Comparison of ENCODE assay signal across 17 mouse cellular contexts in the genomic region with DNA sequence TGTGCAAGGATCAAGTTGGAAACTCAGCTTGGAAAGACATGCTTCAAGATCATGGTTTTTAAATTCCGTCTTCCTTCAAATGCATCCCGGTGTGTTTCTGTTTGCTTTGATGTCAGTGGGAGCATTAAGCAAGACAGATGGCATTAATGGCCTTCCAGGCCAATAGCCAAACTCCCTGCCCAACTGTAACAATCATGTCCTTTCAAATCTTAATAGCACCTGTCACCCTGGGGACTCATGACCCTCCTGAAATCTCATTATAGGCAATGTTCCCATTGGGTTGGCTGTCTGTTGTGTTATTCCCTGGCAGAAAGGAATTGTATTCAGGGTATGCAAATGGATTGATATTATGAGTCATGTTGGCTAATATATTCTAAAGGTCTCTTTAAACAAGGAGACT. TPM values are rescaled to one million over a fixed set of nuclear protein-coding genes. Genes with fewer than 3 reads are reported as not detected.
DNase-seq lines count a peak whose midpoint lies in the region; ATAC-seq lines count a peak whose summit lies in the region.
"Had no signal": no experiment of that assay in that cellular context is flagged by ENCODE, and none has a peak within 500 bp of the region (broad histone marks: within the 10 kb centered on the region; RNA-seq: fewer than 3 reads in every experiment).

No protein-coding gene starts in this region.

- H3K27me3 ChIP-seq in hindbrain, embryonic 12.5 days, result no peaks in the 10 kb centered on the region; the same call in 1 of the 2 replicates
- H3K27me3 ChIP-seq in hindbrain, embryonic 10.5 days (ENCODE audit: insufficient read depth, poor library complexity, severe bottlenecking), result no peaks in the 10 kb centered on the region
- no peaks in the 10 kb centered on the region for H3K27me3 ChIP-seq in neural tube, embryonic 15.5 days (replicated peaks)
- H3K27me3 ChIP-seq in intestine, embryonic 16.5 days (replicated peaks; ENCODE audit: control insufficient read depth, insufficient read depth, low read length), result no peaks in the 10 kb centered on the region
- H3K27me3 ChIP-seq: megakaryocyte, embryonic 14.5 days had no signal

- H3K4me1 ChIP-seq in hindbrain, embryonic 12.5 days, result 0 out of 2 replicates have a peak, but pooled peaks cover 5% of the 10 kb centered on the region
- H3K4me1 ChIP-seq in hindbrain, embryonic 10.5 days (replicated peaks), result no peaks in the 10 kb centered on the region
- peaks cover 12% of the 10 kb centered on the region; the same call in 1 of the 2 replicates for H3K4me1 ChIP-seq in neural tube, embryonic 15.5 days
- H3K4me1 ChIP-seq in intestine, embryonic 16.5 days (ENCODE audit: control insufficient read depth, insufficient read depth, low read length), result no peaks in the 10 kb centered on the region
- H3K4me1 ChIP-seq: megakaryocyte, embryonic 14.5 days had no signal

- no peak overlapping the region for H3K4me3 ChIP-seq in hindbrain, embryonic 12.5 days
- no peak overlapping the region for H3K4me3 ChIP-seq in hindbrain, embryonic 10.5 days
- no peak overlapping the region for H3K4me3 ChIP-seq in neural tube, embryonic 15.5 days (replicated peaks)
- no peak overlapping the region for H3K4me3 ChIP-seq in intestine, embryonic 16.5 days (ENCODE audit: low read length)
- H3K4me3 ChIP-seq: megakaryocyte, embryonic 14.5 days had no signal

- H3K9me3 ChIP-seq in hindbrain, embryonic 12.5 days (replicated peaks), result no peaks in the 10 kb centered on the region
- H3K9me3 ChIP-seq in hindbrain, embryonic 10.5 days, result no peaks in the 10 kb centered on the region
- H3K9me3 ChIP-seq in neural tube, embryonic 15.5 days (replicated peaks), result no peaks in the 10 kb centered on the region
- no peaks in the 10 kb centered on the region for H3K9me3 ChIP-seq in intestine, embryonic 16.5 days (ENCODE audit: control insufficient read depth, low read length)

- intact Hi-C loops in heart, postnatal 25 days (cut with DNase I), result no loop called here

- no peaks in the 10 kb centered on the region for H3K36me3 ChIP-seq in hindbrain, embryonic 12.5 days
- H3K36me3 ChIP-seq in hindbrain, embryonic 10.5 days, result no peaks in the 10 kb centered on the region
- H3K36me3 ChIP-seq in neural tube, embryonic 15.5 days, result no peaks in the 10 kb centered on the region
- no peaks in the 10 kb centered on the region for H3K36me3 ChIP-seq in intestine, embryonic 16.5 days (ENCODE audit: control insufficient read depth, insufficient read depth, low read length)

- no peak overlapping the region for H3K27ac ChIP-seq in hindbrain, embryonic 12.5 days
- H3K27ac ChIP-seq in hindbrain, embryonic 10.5 days, result no peak overlapping the region
- peak overlapping the region; percentile 48; the same call in 1 of the 2 replicates for H3K27ac ChIP-seq in neural tube, embryonic 15.5 days (replicated peaks)
- no peak overlapping the region for H3K27ac ChIP-seq in intestine, embryonic 16.5 days (ENCODE audit: low read length)
- H3K27ac ChIP-seq: liver, embryonic 14.5 days had no signal

- no peak overlapping the region for H3K4me2 ChIP-seq in hindbrain, embryonic 12.5 days (replicated peaks)
- H3K4me2 ChIP-seq in neural tube, embryonic 15.5 days, result no peak overlapping the region
- no peak overlapping the region for H3K4me2 ChIP-seq in intestine, embryonic 16.5 days (ENCODE audit: low read depth, low read length)
- H3K4me2 ChIP-seq: heart, embryonic 11.5 days had no signal

- no peak for DNase-seq in hindbrain, embryonic 10.5 days (ENCODE audit: low spot score)
- peak; percentile 44 for DNase-seq in cerebellum, adult 11-12 months
- peak; percentile 27 to 38 for DNase-seq in cerebellum, postnatal 36 days
- DNase-seq in urinary bladder, postnatal 25 days (ENCODE audit: low spot score), result no peak
- no peak for DNase-seq in heart, postnatal 25 days (ENCODE audit: low spot score)
- DNase-seq: gastrocnemius, postnatal 14 days; kidney, adult 9 months; kidney, postnatal 4 days; layer of hippocampus, postnatal 36 days had no signal

- WGBS in hindbrain, embryonic 12.5 days, result 33% methylated on average over 2 of the region's 2 CpGs
- 73% methylated on average over 2 of the region's 2 CpGs for WGBS in hindbrain, embryonic 10.5 days
- 21% methylated on average over 2 of the region's 2 CpGs for WGBS in neural tube, embryonic 15.5 days
- 73% methylated on average over 2 of the region's 2 CpGs for WGBS in intestine, embryonic 16.5 days

- H3K9ac ChIP-seq in hindbrain, embryonic 12.5 days, result no peak overlapping the region
- H3K9ac ChIP-seq in neural tube, embryonic 15.5 days (replicated peaks), result no peak overlapping the region
- no peak overlapping the region for H3K9ac ChIP-seq in intestine, embryonic 16.5 days (ENCODE audit: low read depth, low read length)
- H3K9ac ChIP-seq: liver, embryonic 14.5 days had no signal

- peak; percentile 56 for ATAC-seq in hindbrain, embryonic 12.5 days (ENCODE audit: low FRiP score)
- ATAC-seq in neural tube, embryonic 15.5 days (ENCODE audit: low FRiP score), result 0 out of 2 replicates have a peak, but pooled peaks have one; percentile 19
- ATAC-seq in intestine, embryonic 16.5 days, result no peak
- ATAC-seq: lung, postnatal 0 days had no signal

RNA-seq across cellular contexts. Expression of gene Myo16, which starts 30.3 kb away (rescaled TPM):
- polyA plus RNA-seq in hindbrain, embryonic 12.5 days (2016; fragmentation: Nextera tagmentation; extraction: Ambion mirVana), result 3.7 and 4.3 TPM in 2 replicates
- 2.8 TPM in 2 replicates for polyA plus RNA-seq in hindbrain, embryonic 10.5 days (2016; fragmentation: Nextera tagmentation; extraction: Ambion mirVana)
- 5.5 and 5.6 TPM in 2 replicates for polyA plus RNA-seq in neural tube, embryonic 15.5 days (2015; fragmentation: Nextera tagmentation; extraction: Ambion mirVana)
- 1 to 10 TPM; 7.4 to 9.1 TPM for total RNA-seq in heart, postnatal 25 days (2021)
- 0.02 and 0.11 TPM in 2 replicates for polyA plus RNA-seq in intestine, embryonic 16.5 days (2015; fragmentation: Nextera tagmentation; extraction: Ambion mirVana)
- total RNA-seq: hematopoietic stem cell, adult 5-6 weeks had no signal

Comparison
In these comparisons a context has a peak if more than half of its experiments do, and no peak if none do; other contexts are left out.
1. DNase-seq: peak in cerebellum, adult 11-12 months (single experiment) and cerebellum, postnatal 36 days (2 of 2); none in hindbrain, embryonic 10.5 days (single experiment), urinary bladder, postnatal 25 days (single experiment) and heart, postnatal 25 days (single experiment).